Mouse (Mus musculus) intestine, embryonic 16.5 days (tissue): ENCODE results near the gene Tubb4b. TPM values are rescaled to one million over a fixed set of nuclear protein-coding genes. Genes with fewer than 3 reads are reported as not detected.

Source experiments
- polyA plus RNA-seq: library from polyadenylated mRNA; unstranded; fragments of >200 nt; fragmentation: Nextera tagmentation; extraction: Ambion mirVana; gene quantifications from 2 replicates; pipeline ENCODE4 v1.2.1, GENCODE M21; 2015

Tubb4b gene
- polyA plus RNA-seq, 1 experiment from 2014 or later, result 699 TPM

Other genes with a start within 250 kb of the Tubb4b start
- 139 and 143 TPM in 2 replicates for gene Mrpl41, start 249.6 kb downstream of the Tubb4b start, polyA plus RNA-seq
- gene Pnpla7, start 248.7 kb downstream of the Tubb4b start, polyA plus RNA-seq, result 9.2 and 13.4 TPM in 2 replicates
- 39.1 and 45.5 TPM in 2 replicates for gene Nsmf, start 170.3 kb downstream of the Tubb4b start, polyA plus RNA-seq
- gene Entpd8, start 144.4 kb downstream of the Tubb4b start, polyA plus RNA-seq, result 14.3 and 16.7 TPM in 2 replicates
- 6.5 and 7.9 TPM in 2 replicates for gene Noxa1, start 129.6 kb downstream of the Tubb4b start, polyA plus RNA-seq
- 11.0 and 14.4 TPM in 2 replicates for gene Nrarp, start 43.9 kb downstream of the Tubb4b start, polyA plus RNA-seq
- gene Tor4a, start 27.8 kb downstream of the Tubb4b start, polyA plus RNA-seq, result 23.0 and 23.4 TPM in 2 replicates
- 99.9 and 102 TPM in 2 replicates for gene Nelfb, start 13.2 kb downstream of the Tubb4b start, polyA plus RNA-seq
- not detected in 2 replicates for gene Stpg3, start 10.1 kb downstream of the Tubb4b start, polyA plus RNA-seq
- 0.12 and 0.62 TPM in 2 replicates for gene Fam166a, start 6.0 kb downstream of the Tubb4b start, polyA plus RNA-seq
- 11.3 and 17.7 TPM in 2 replicates for gene Slc34a3, start 9.7 kb upstream of the Tubb4b start, polyA plus RNA-seq
- gene Rnf224, start 12.1 kb upstream of the Tubb4b start, polyA plus RNA-seq, result 0.37 and 0.54 TPM in 2 replicates
- 25.6 and 36.4 TPM in 2 replicates for gene Rnf208, start 17.6 kb upstream of the Tubb4b start, polyA plus RNA-seq
- 3.3 and 6.4 TPM in 2 replicates for gene Cysrt1, start 17.8 kb upstream of the Tubb4b start, polyA plus RNA-seq
- gene AL732309.1, start 22.2 kb upstream of the Tubb4b start, polyA plus RNA-seq, result 7.3 and 9.3 TPM in 2 replicates
- gene Tmem203, start 30.7 kb upstream of the Tubb4b start, polyA plus RNA-seq, result 22.3 and 23.1 TPM in 2 replicates
- gene Tprn, start 37.9 kb upstream of the Tubb4b start, polyA plus RNA-seq, result 31.7 and 38.6 TPM in 2 replicates
- gene Ssna1, start 47.7 kb upstream of the Tubb4b start, polyA plus RNA-seq, result 176 and 200 TPM in 2 replicates
- gene Anapc2, start 47.8 kb upstream of the Tubb4b start, polyA plus RNA-seq, result 91.4 and 97.3 TPM in 2 replicates
- not detected in 2 replicates for gene Tmem210, start 63.4 kb upstream of the Tubb4b start, polyA plus RNA-seq
- gene Lrrc26, start 65.2 kb upstream of the Tubb4b start, polyA plus RNA-seq, result 1.9 and 2.5 TPM in 2 replicates
- gene Grin1, start 94.5 kb upstream of the Tubb4b start, polyA plus RNA-seq, result 1.7 and 2.1 TPM in 2 replicates
- gene Man1b1, start 107.6 kb upstream of the Tubb4b start, polyA plus RNA-seq, result 36.7 and 43.2 TPM in 2 replicates
- 74.4 and 104 TPM in 2 replicates for gene Dpp7, start 131.7 kb upstream of the Tubb4b start, polyA plus RNA-seq
- gene Uap1l1, start 141.0 kb upstream of the Tubb4b start, polyA plus RNA-seq, result 196 and 259 TPM in 2 replicates
- gene Sapcd2, start 147.6 kb upstream of the Tubb4b start, polyA plus RNA-seq, result 56.7 and 66.4 TPM in 2 replicates
- 23.7 and 27.4 TPM in 2 replicates for gene Entpd2, start 171.2 kb upstream of the Tubb4b start, polyA plus RNA-seq
- 48.9 and 51.1 TPM in 2 replicates for gene Npdc1, start 174.6 kb upstream of the Tubb4b start, polyA plus RNA-seq
- 0.13 and 0.33 TPM in 2 replicates for gene Fut7, start 198.6 kb upstream of the Tubb4b start, polyA plus RNA-seq
- 2.1 and 2.8 TPM in 2 replicates for gene Abca2, start 204.0 kb upstream of the Tubb4b start, polyA plus RNA-seq
- gene Clic3, start 232.1 kb upstream of the Tubb4b start, polyA plus RNA-seq, result 2.6 and 2.7 TPM in 2 replicates
- gene Paxx, start 236.4 kb upstream of the Tubb4b start, polyA plus RNA-seq, result 31.5 and 37.4 TPM in 2 replicates
- 4.0 and 4.5 TPM in 2 replicates for gene Ptgds, start 245.3 kb upstream of the Tubb4b start, polyA plus RNA-seq